Mouse (Mus musculus) liver, embryonic 11.5 days (tissue): Measurements from ENCODE around the gene Nkd2. TPM values are rescaled to one million over a fixed set of nuclear protein-coding genes. Genes with fewer than 3 reads are reported as not detected.

ENCODE experiments used
- ATAC-seq: fragments of 200-750 bp; cut with Nextera tagmentation; replicated peaks from 2 replicates; pipeline ENCODE4 v1.8.0; 2017; ENCODE audit warnings: moderate number of reproducible peaks, mild to moderate bottlenecking, moderate TSS enrichment, moderate library complexity; ENCODE audit not compliant: low FRiP score
- DNase-seq: peaks from one replicate; pipeline ENCODE4 v3.0.0-alpha.2; 2017; ENCODE audit warnings: low spot score
- H3K27ac ChIP-seq: fragments of 300-500 bp; sonication (generic); 2 replicates; pipeline ENCODE4 v1.5.1; 2014; ENCODE audit warnings: mild to moderate bottlenecking, low read depth, low read length, control low read depth
- H3K27me3 ChIP-seq: fragments of 300-500 bp; sonication (generic); replicated peaks from 2 replicates; pipeline ENCODE4 v1.6.1; 2014; ENCODE audit warnings: low read length, mixed read lengths; ENCODE audit not compliant: control insufficient read depth, insufficient read depth
- H3K36me3 ChIP-seq: fragments of 300-500 bp; sonication (generic); 2 replicates; pipeline ENCODE4 v1.6.1; 2014; ENCODE audit warnings: mild to moderate bottlenecking, low read length, moderate library complexity, mixed read lengths; ENCODE audit not compliant: control insufficient read depth, insufficient read depth
- H3K4me1 ChIP-seq: fragments of 300-500 bp; sonication (generic); replicated peaks from 2 replicates; pipeline ENCODE4 v1.6.1; 2014; ENCODE audit warnings: low read length, mixed read lengths; ENCODE audit not compliant: control insufficient read depth, insufficient read depth
- H3K4me2 ChIP-seq: fragments of 300-500 bp; sonication (generic); 2 replicates; pipeline ENCODE4 v1.6.1; 2014; ENCODE audit warnings: mild to moderate bottlenecking, control low read depth, moderate library complexity
- H3K4me3 ChIP-seq: fragments of 300-500 bp; sonication (generic); 2 replicates; pipeline ENCODE4 v1.5.1; 2014; ENCODE audit warnings: low read depth, low read length, control low read depth
- H3K9ac ChIP-seq: fragments of 300-500 bp; sonication (generic); 2 replicates; pipeline ENCODE4 v1.6.1; 2014; ENCODE audit warnings: low read depth, low read length, control low read depth
- H3K9me3 ChIP-seq: fragments of 300-500 bp; sonication (generic); 2 replicates; pipeline ENCODE4 v1.6.1; 2016; ENCODE audit warnings: low read length, inconsistent platforms, mixed read lengths; ENCODE audit not compliant: control insufficient read depth
- WGBS: fragments of 180-500 bp; shearing (Covaris S2); extraction: QIAGEN DNeasy Blood & Tissue Kit; methylation state at CpG from one replicate; pipeline ENCODE4 v1.1.7; 2014; 5-methylcytosine and 5-hydroxymethylcytosine counted together
- polyA plus RNA-seq: library from polyadenylated mRNA; unstranded; fragments of >200 nt; fragmentation: Nextera tagmentation; extraction: Ambion mirVana; gene quantifications from 2 replicates; pipeline ENCODE4 v1.2.1, GENCODE M21; 2014

The Nkd2 gene
- polyA plus RNA-seq, 1 experiment from 2014 or later = 1.4 TPM

GRCm38 (mm10) chr13:73771131-73771530, 76.3 kb downstream of the Nkd2 start:
- Histone ChIP-seq H3K9ac (no peak overlapping the region), H3K27ac (no peak overlapping the region), H3K4me1 (peaks cover 26% of the 10 kb centered on the region), H3K27me3 (no peaks in the 10 kb centered on the region), H3K9me3 (no peaks in the 10 kb centered on the region), H3K4me3 (no peak overlapping the region), H3K36me3 (no peaks in the 10 kb centered on the region), H3K4me2 (no peak overlapping the region)
- DNase-seq (no peak), ATAC-seq (no peak)
- 48% methylated on average over 3 of the region's 3 CpGs for WGBS

DNA sequence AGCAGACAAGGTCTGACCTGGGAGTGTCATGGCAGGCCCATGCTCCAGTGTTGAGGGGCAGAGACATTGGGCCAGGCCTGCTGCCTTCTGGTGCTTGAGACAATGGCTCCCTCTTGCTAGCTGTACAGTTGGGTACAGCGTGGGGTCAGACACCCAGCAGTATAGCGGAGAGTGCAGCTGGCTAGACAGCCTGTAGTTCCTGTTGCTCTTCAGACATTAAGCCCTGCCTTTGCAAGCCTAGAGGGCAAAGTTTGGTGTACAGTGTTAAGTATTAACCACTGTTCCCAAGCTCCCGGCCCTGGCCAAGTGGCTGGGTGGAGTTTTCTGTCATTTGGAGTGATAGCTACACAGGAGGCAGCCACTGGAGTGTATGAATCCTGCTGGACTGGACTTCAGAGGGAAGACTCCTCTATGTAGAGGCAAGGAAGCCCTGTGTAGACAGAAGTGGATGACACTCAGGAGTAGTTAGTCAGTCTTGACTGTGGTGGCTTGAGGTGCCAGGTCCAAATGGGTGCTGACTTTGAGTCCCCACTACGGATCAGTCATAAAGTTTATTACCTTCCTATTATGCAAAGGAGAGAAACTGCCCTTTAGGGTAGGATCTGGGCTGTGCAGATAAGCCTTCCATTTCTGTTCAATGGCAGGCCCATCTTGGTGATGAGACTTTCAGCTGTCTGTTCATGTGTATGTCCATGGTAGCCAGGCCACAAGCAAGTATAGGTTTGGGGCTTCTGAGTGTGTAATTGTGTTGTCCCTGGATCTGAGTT, 77.3 kb downstream of the Nkd2 start:
- 57% methylated on average over 4 of the region's 4 CpGs for WGBS
- peak overlapping the region; percentile 57 for H3K27ac ChIP-seq
- peak overlapping the region; percentile 42 for H3K4me2 ChIP-seq
- DNase-seq (no peak), ATAC-seq (peak; percentile 72)
- no peaks in the 10 kb centered on the region for H3K9me3 ChIP-seq
- no peak overlapping the region for H3K4me3 ChIP-seq
- H3K36me3 ChIP-seq = no peaks in the 10 kb centered on the region
- no peak overlapping the region for H3K9ac ChIP-seq
- H3K27me3 ChIP-seq = no peaks in the 10 kb centered on the region
- H3K4me1 ChIP-seq = peaks cover 27% of the 10 kb centered on the region

Other genes with a start within 250 kb of the Nkd2 start
- gene Clptm1l, start 243.6 kb downstream of the Nkd2 start, polyA plus RNA-seq = 157 and 167 TPM in 2 replicates
- 2.2 and 2.9 TPM in 2 replicates for gene Tert, start 220.7 kb downstream of the Nkd2 start, polyA plus RNA-seq
- gene Slc6a18, start 169.6 kb downstream of the Nkd2 start, polyA plus RNA-seq = not detected in 2 replicates
- 0.47 and 0.84 TPM in 2 replicates for gene Slc6a19, start 142.8 kb downstream of the Nkd2 start, polyA plus RNA-seq
- 20.4 and 21.0 TPM in 2 replicates for gene Slc12a7, start 114.5 kb downstream of the Nkd2 start, polyA plus RNA-seq
- gene Trip13, start 90.2 kb upstream of the Nkd2 start, polyA plus RNA-seq = 60.4 and 61.5 TPM in 2 replicates
- gene Brd9, start 90.2 kb upstream of the Nkd2 start, polyA plus RNA-seq = 32.4 and 33.5 TPM in 2 replicates
- gene Zdhhc11, start 116.2 kb upstream of the Nkd2 start, polyA plus RNA-seq = not detected in 2 replicates
- gene Tppp, start 161.8 kb upstream of the Nkd2 start, polyA plus RNA-seq = 0.14 and 0.32 TPM in 2 replicates
- 17.1 and 17.6 TPM in 2 replicates for gene Cep72, start 214.7 kb upstream of the Nkd2 start, polyA plus RNA-seq